Mouse (Mus musculus) kidney, embryonic 16.5 days (tissue): ENCODE results near the gene Cdh16. TPM values are rescaled to one million over a fixed set of nuclear protein-coding genes. Genes with fewer than 3 reads are reported as not detected.

Source experiments
- ATAC-seq: fragments of 200-750 bp; cut with Nextera tagmentation; 2 replicates; pipeline ENCODE4 v1.8.0; 2017; ENCODE audit warnings: moderate TSS enrichment; ENCODE audit not compliant: low FRiP score, low TSS enrichment
- H3K27ac ChIP-seq: fragments of 300-500 bp; sonication (generic); 2 replicates; pipeline ENCODE4 v1.5.1; 2014; ENCODE audit warnings: low read length
- H3K27me3 ChIP-seq: fragments of 300-500 bp; sonication (generic); 2 replicates; pipeline ENCODE4 v1.6.1; 2014; ENCODE audit warnings: low read length, control low read depth, mixed read lengths; ENCODE audit not compliant: insufficient read depth
- H3K36me3 ChIP-seq: fragments of 300-500 bp; sonication (generic); 2 replicates; pipeline ENCODE4 v1.6.1; 2014; ENCODE audit warnings: low read length, control low read depth, mixed read lengths; ENCODE audit not compliant: insufficient read depth
- H3K4me1 ChIP-seq: fragments of 300-500 bp; sonication (generic); 2 replicates; pipeline ENCODE4 v1.6.1; 2014; ENCODE audit warnings: low read length, control low read depth, mixed read lengths; ENCODE audit not compliant: insufficient read depth
- H3K4me2 ChIP-seq: fragments of 300-500 bp; sonication (generic); replicated peaks from 2 replicates; pipeline ENCODE4 v1.6.1; 2014; ENCODE audit warnings: low read depth, low read length
- H3K4me3 ChIP-seq: fragments of 300-500 bp; sonication (generic); 2 replicates; pipeline ENCODE4 v1.5.1; 2014; ENCODE audit warnings: mild to moderate bottlenecking, low read length
- H3K9ac ChIP-seq: fragments of 300-500 bp; sonication (generic); replicated peaks from 2 replicates; pipeline ENCODE4 v1.6.1; 2014; ENCODE audit warnings: low read length
- H3K9me3 ChIP-seq: fragments of 300-500 bp; sonication (generic); 2 replicates; pipeline ENCODE4 v1.6.1; 2016; ENCODE audit warnings: low read length, control low read depth
- WGBS: fragments of 180-500 bp; shearing (Covaris S2); extraction: QIAGEN DNeasy Blood & Tissue Kit; methylation state at CpG from one replicate; pipeline ENCODE4 v1.1.7; 2014; 5-methylcytosine and 5-hydroxymethylcytosine counted together
- polyA plus RNA-seq: library from polyadenylated mRNA; unstranded; fragments of >200 nt; fragmentation: Nextera tagmentation; extraction: Ambion mirVana; gene quantifications from 2 replicates; pipeline ENCODE4 v1.2.1, GENCODE M21; 2015

Gene Cdh16
- polyA plus RNA-seq, 1 experiment from 2014 or later: 427 TPM

- ATAC-seq: peak; percentile 85
- no peaks in the 10 kb centered on the region for H3K36me3 ChIP-seq
- peak overlapping the region; percentile 66 for H3K4me2 ChIP-seq
- 14% methylated on average over 21 of the region's 21 CpGs for WGBS
- no peaks in the 10 kb centered on the region for H3K27me3 ChIP-seq
- H3K4me3 ChIP-seq: peak overlapping the region; percentile 32
- H3K9me3 ChIP-seq: no peaks in the 10 kb centered on the region
- peak overlapping the region; percentile 57 for H3K9ac ChIP-seq
- peaks cover 46% of the 10 kb centered on the region for H3K4me1 ChIP-seq
- H3K27ac ChIP-seq: peak overlapping the region; percentile 43; the same call in 1 of the 2 replicates
These were observed 21.5 kb downstream of the Cdh16 start for GRCm38 (mm10) chr8:104602468-104603244.

- H3K9me3 ChIP-seq: no peaks in the 10 kb centered on the region
- no peaks in the 10 kb centered on the region for H3K36me3 ChIP-seq
- 1% methylated on average over 12 of the region's 12 CpGs for WGBS
- peak overlapping the region; percentile 43; the same call in 1 of the 2 replicates for H3K27ac ChIP-seq
- peak overlapping the region; percentile 66 for H3K4me2 ChIP-seq
- no peaks in the 10 kb centered on the region for H3K27me3 ChIP-seq
- H3K4me3 ChIP-seq: peak overlapping the region; percentile 32
- peak overlapping the region; percentile 57; the same call in 1 of the 2 replicates for H3K9ac ChIP-seq
- peaks cover 53% of the 10 kb centered on the region for H3K4me1 ChIP-seq
- peak; percentile 29 for ATAC-seq
These were observed 22.2 kb downstream of the Cdh16 start for GRCm38 (mm10) chr8:104601941-104602371.

- Histone ChIP-seq H3K4me1 (peaks cover 49% of the 10 kb centered on the region), H3K4me3 (peak overlapping the region; percentile 32; the same call in 1 of the 2 replicates), H3K9me3 (no peaks in the 10 kb centered on the region), H3K4me2 (peak overlapping the region; percentile 66), H3K9ac (peak overlapping the region; percentile 46), H3K27me3 (no peaks in the 10 kb centered on the region), H3K36me3 (no peaks in the 10 kb centered on the region), H3K27ac (no peak overlapping the region)
- 29% methylated on average over 7 of the region's 7 CpGs for WGBS
- ATAC-seq: no peak
These were observed 22.8 kb downstream of the Cdh16 start for GRCm38 (mm10) chr8:104601386-104601785.

- WGBS: 6% methylated on average over 6 of the region's 6 CpGs
- H3K9me3 ChIP-seq: no peaks in the 10 kb centered on the region
- no peaks in the 10 kb centered on the region for H3K27me3 ChIP-seq
- peaks cover 18% of the 10 kb centered on the region for H3K36me3 ChIP-seq
- H3K4me3 ChIP-seq: no peak overlapping the region
- ATAC-seq: peak; percentile 33; the same call in 1 of the 2 replicates
- H3K27ac ChIP-seq: peak overlapping the region; percentile 76
- H3K4me1 ChIP-seq: peaks cover 51% of the 10 kb centered on the region
- H3K9ac ChIP-seq: no peak overlapping the region; the same call in 1 of the 2 replicates
- H3K4me2 ChIP-seq: no peak overlapping the region
These were observed 25.7 kb downstream of the Cdh16 start for GRCm38 (mm10) chr8:104598496-104598895.

GRCm38 (mm10) chr8:104597656-104598055, 26.5 kb downstream of the Cdh16 start:
- peak overlapping the region; percentile 85 for H3K27ac ChIP-seq
- H3K4me2 ChIP-seq: 0 out of 2 replicates have a peak overlapping the region, but pooled peaks have one; percentile 6
- peak; percentile 17; the same call in 1 of the 2 replicates for ATAC-seq

GRCm38 (mm10) chr8:104595773-104596536, 28.2 kb downstream of the Cdh16 start:
- no peak overlapping the region for H3K4me3 ChIP-seq
- 46% methylated on average over 21 of the region's 21 CpGs for WGBS
- no peaks in the 10 kb centered on the region for H3K27me3 ChIP-seq
- ATAC-seq: 0 out of 2 replicates have a peak, but pooled peaks have one; percentile 0
- peak overlapping the region; percentile 79 for H3K27ac ChIP-seq
- H3K36me3 ChIP-seq: peaks cover 20% of the 10 kb centered on the region
- H3K9ac ChIP-seq: no peak overlapping the region
- H3K4me2 ChIP-seq: peak overlapping the region; percentile 16; the same call in 1 of the 2 replicates
- H3K9me3 ChIP-seq: no peaks in the 10 kb centered on the region
- H3K4me1 ChIP-seq: peaks cover 38% of the 10 kb centered on the region

More at GRCm38 (mm10) chr8:104597656-104598055, 26.5 kb downstream of the Cdh16 start:
- WGBS: 41% methylated on average over 6 of the region's 6 CpGs
- Histone ChIP-seq H3K4me3 (no peak overlapping the region), H3K9ac (peak overlapping the region; percentile 48; the same call in 1 of the 2 replicates), H3K9me3 (no peaks in the 10 kb centered on the region), H3K4me1 (peaks cover 44% of the 10 kb centered on the region), H3K27me3 (no peaks in the 10 kb centered on the region), H3K36me3 (peaks cover 20% of the 10 kb centered on the region)

GRCm38 (mm10) chr8:104594611-104595362, 29.4 kb downstream of the Cdh16 start:
- H3K36me3 ChIP-seq: peaks cover 20% of the 10 kb centered on the region
- no peak overlapping the region for H3K27ac ChIP-seq
- WGBS: 90% methylated on average over 19 of the region's 19 CpGs
- no peak overlapping the region for H3K9ac ChIP-seq
- H3K4me2 ChIP-seq: no peak overlapping the region
- peaks cover 38% of the 10 kb centered on the region for H3K4me1 ChIP-seq
- H3K27me3 ChIP-seq: no peaks in the 10 kb centered on the region
- no peak overlapping the region for H3K4me3 ChIP-seq
- H3K9me3 ChIP-seq: no peaks in the 10 kb centered on the region
- ATAC-seq: no peak

GRCm38 (mm10) chr8:104593536-104594325, 30.5 kb downstream of the Cdh16 start:
- Histone ChIP-seq H3K4me2 (no peak overlapping the region), H3K36me3 (peaks cover 20% of the 10 kb centered on the region), H3K9me3 (no peaks in the 10 kb centered on the region), H3K4me1 (peaks cover 32% of the 10 kb centered on the region), H3K9ac (no peak overlapping the region), H3K27ac (no peak overlapping the region), H3K27me3 (no peaks in the 10 kb centered on the region), H3K4me3 (no peak overlapping the region)
- 88% methylated on average over 31 of the region's 31 CpGs for WGBS
- no peak for ATAC-seq
